Mouse (Mus musculus) cerebellum, adult 8-10 months (tissue): ENCODE data around the gene Ppfia4.
"Not testable (repeated sequence)": the region's sequence is repeated elsewhere in the genome, so short reads cannot be mapped to it uniquely, and the experiment has no call there.

Experiments
- DNase-seq: peaks from one replicate; pipeline ENCODE4 v3.0.0; 2022

The Ppfia4 gene

GRCm38 (mm10) chr1:134264341-134264740 is 68.4 kb downstream of the Ppfia4 start:
- DNase-seq: no peak

- not testable (repeated sequence) for DNase-seq
Observed at GRCm38 (mm10) chr1:134249681-134250080, 83.0 kb downstream of the Ppfia4 start.
